Mouse (Mus musculus) cerebellum, postnatal 14 days (tissue): Measurements from ENCODE around the gene Kif5a.

ENCODE experiments used
- DNase-seq, 2 experiments: peaks; one replicate each; pipeline ENCODE4 v3.0.0; 2021; ENCODE audit warnings: mixed read lengths in 2 of 2

The Kif5a gene

DNA sequence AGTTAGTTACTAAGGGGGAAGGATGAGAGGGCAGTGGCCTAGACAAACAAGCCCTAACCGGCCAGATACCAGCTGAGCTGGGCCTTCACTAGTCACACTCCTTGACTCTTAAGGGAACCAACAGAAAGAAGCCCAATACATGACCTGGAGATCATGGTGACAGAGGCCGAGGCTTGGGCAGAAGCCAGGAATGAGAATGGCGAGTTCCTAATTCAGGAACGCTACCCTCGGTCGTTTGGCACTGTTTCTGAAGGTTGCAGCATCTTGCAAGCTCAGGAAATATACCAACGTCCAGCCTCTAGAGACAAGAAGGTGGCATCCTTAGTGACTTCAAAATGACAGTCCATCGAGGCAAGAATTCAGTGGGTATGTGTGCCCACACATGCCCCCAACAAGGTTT lies 1.2 kb upstream of the Kif5a start:
- DNase-seq = peak in 1 of 2 experiments; percentile 51

DNA sequence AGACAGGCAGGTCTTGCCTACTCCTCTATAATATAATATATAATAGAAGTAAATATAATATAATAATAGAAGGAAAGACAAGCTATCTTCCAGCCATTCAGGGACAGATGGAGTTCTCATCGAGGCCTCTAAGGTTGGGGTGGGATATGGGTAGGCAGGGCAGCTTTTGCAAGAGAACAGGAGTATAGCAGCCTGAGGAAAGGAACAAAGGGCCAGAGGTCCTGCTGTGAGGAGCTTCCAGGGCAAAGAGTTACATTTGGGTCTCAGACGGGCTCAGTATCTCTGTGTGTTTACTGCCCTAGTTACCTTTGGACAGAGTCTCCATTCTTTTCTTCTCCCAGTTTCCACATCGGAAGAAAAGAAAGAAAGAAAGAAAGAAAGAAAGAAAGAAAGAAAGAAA lies 483 bp upstream of the Kif5a start:
- DNase-seq = no peak

GRCm38 (mm10) chr10:127261706-127262547 lies 1.2 kb downstream of the Kif5a start:
- peak; percentile 52 to 55 for DNase-seq

GRCm38 (mm10) chr10:127258489-127258888 lies 4.7 kb downstream of the Kif5a start:
- no peak for DNase-seq

DNA sequence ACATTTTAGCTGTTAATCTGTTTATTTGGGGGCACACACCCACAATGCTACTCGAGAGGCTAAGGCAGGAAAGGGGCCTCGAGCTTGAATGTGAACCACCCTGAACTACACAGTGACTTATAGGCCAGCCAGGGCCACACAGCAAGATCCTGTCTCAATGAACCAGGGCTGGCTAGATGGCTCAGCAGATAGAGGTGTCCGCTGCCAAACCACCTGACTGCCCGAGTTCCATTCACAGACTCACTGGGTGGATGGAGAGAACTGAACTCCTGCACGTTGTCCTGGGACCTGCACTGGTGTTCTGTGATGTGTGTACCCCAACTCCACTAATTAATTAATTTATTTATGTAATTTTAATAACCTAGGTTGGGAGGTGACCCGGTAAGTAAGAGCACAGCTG lies 5.4 kb downstream of the Kif5a start:
- no peak for DNase-seq

DNA sequence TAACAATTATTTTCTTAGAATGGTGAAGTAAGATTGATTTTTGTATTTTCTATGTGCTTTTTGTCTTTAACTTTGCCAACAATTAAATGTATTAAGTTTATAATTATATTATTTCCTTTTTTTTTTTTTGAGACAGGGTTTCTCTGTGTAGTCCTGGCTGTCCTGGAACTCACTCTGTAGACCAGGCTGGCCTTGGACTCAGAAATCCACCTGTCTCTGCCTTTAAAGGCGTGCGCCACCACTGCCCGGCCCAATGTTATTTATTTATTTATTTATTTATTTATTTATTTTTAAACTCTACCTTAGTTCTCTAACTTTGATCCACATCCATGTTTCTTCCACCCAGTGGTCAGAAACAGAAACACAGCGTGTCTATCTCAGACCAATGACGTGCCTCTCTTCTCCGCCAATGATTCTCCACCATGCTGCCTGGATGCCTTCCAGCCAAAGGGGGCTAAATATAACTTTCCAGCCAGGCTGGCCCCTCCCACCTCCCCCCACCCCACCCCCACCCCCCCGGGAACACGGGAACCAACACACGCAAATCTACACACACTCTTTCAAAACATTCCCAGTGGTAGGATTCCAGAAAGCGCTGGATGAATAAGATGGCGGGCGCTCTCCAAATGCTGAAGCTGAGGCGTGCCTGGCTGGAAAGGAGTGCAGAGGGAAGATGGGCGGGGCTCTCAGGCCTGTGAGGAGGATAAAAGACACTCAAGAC lies 7.4 kb downstream of the Kif5a start:
- DNase-seq = peak; percentile 54 to 72

DNA sequence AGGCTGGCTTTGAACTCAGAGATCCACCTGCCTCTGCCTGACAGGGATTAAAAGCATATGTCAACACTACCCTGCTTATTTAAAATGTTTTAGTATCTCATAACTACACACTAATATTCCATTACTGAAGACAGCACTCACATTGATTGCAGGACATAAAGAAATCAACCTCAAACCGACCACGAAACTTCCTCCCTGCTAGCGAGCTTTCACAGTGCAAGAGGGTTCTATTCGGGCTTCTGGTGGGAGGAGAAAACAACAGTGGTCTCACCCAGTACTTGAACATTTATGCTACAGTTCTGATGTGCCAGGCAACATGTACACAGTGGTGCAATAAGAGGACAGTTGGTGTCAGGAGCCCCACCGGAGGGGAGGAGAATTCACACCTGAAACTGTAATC lies 12.3 kb downstream of the Kif5a start:
- DNase-seq = no peak

- DNase-seq = no peak
Observed at GRCm38 (mm10) chr10:127238241-127238824, 24.8 kb downstream of the Kif5a start.

- no peak for DNase-seq
Observed at GRCm38 (mm10) chr10:127236541-127236940, 26.6 kb downstream of the Kif5a start.

- DNase-seq = peak in 1 of 2 experiments; percentile 50
Observed at GRCm38 (mm10) chr10:127233141-127233540, 30.0 kb downstream of the Kif5a start.

DNA sequence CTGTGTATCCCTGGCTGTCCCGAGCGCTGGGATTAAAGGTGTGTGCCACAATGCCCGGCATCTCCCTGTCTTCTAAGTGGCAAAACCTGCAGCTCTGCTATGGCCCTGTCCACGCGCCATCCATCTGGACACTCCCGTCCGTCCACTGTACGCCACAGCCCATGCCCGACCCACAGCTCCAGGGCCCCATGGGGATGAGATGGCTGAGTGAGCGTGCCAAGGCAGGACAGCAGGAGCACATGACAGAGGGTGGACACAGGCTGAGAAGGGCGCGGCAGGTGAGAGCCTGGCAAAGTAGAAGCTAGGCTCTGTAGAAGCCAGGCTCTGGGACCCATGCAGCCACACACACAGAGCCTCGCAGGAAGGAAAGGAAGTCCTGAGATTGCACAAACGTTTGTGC lies 31.4 kb downstream of the Kif5a start:
- DNase-seq = no peak

DNA sequence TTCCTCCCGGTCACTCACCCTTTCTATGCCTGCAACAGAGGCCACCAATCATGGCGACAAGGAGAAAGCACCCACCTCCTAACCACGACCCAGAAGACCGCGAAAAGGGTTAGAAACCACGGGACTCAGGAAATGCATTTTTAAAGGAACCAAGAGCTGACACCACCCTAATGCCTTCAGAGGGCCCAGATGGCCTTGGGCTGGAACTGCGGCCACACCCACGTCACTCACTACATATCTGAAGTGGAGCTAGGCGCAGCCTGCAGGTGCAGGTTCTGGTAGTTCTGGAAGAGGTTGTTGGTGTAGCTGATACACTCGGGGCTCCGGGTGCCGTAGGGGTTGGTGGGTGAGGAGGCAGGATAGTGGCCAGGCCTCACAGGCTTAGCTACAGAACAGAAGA lies 32.5 kb downstream of the Kif5a start:
- DNase-seq = no peak

- peak; percentile 76 to 84 for DNase-seq
Observed at GRCm38 (mm10) chr10:127228897-127229296, 34.3 kb downstream of the Kif5a start.

- DNase-seq = no peak
Observed at GRCm38 (mm10) chr10:127227163-127227562, 36.0 kb downstream of the Kif5a start.

DNA sequence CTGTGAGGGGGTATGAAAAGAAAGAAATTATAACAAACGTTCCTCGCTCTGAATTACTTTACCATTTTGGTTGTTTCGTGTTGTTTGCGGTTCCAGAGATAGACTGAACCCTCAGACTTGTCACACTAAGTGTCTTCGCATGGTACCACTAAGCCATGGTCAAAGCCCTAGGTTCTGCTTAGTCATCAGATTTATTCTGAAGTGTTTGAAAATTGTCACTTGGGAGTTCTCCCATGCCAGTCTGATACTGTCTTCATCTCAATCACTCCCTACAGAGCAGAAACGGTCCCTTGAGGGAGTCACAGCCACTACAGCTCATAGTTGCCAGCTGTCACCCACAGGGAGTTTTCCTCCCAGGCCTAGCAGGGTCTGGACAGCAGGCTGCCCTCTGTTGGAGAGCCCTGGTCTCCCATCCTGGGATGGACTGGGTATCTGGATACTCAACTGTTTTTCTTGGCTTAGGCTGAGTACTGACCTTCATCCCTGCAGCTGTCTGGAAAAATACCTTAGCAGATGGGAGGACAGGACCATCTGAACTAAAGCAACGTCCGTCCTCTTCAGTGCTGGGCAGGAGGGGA lies 36.7 kb downstream of the Kif5a start:
- peak; percentile 33 to 51 for DNase-seq

DNA sequence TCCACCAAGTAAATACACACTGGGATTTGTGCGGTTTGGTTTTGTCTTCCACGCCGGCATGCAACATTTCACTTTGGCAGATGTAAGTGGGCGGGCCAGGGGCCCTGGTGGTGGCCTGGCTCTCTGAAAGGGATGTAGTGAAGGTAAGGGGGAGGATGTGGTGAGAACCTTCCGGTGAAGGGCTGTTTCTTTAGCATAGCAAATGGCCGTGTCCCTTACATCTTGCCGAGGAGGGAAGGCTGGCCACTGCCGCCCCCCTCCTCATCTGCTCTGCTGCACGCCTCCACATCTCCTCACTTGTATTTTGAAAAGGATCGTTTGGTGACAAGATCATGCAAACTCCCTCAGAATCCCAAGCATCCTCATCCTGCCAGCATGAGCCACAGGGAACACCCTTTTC lies 37.4 kb downstream of the Kif5a start:
- no peak for DNase-seq

- no peak for DNase-seq
Observed at GRCm38 (mm10) chr10:127225213-127225612, 37.9 kb downstream of the Kif5a start.

DNA sequence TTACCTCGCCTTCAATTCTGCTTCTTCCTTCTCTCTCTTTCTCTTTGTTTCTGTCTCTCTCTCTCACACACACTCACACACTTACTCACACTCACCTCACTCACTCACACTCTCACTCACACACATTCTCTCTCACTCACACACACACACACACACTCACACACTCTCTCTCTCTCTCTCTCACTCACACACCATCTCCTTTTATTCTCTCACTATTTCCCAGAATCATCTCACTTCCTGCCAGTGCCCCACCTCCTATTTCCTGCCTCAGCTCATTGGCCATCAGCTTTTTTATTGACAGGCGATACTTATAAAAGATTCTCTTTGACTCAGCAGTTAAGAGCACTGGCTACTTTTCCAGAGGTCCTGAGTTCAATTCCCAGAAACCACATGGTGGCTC lies 44.8 kb downstream of the Kif5a start:
- DNase-seq = no peak

DNA sequence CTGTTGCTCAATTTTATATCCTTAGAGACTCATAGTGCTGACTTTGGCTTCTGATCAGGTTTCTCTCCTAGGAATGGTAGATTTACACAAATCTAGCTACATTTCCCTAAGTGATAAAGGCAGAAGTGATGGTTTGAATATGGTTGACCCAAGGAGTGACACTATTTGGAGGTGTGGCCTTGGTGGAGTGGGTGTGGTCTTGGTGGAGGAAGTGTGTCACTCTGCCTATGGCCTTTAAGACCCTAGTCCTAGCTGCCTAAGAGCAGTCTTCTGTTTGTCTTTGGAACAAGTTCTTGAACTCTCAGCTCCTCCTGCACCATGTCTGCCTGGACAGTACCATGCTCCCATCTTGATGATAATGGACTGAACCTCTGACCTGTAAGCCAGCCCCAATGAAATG lies 46.0 kb downstream of the Kif5a start:
- no peak for DNase-seq

- peak in 1 of 2 experiments; percentile 11 for DNase-seq
Observed at GRCm38 (mm10) chr10:127216456-127216855, 46.7 kb downstream of the Kif5a start.

DNA sequence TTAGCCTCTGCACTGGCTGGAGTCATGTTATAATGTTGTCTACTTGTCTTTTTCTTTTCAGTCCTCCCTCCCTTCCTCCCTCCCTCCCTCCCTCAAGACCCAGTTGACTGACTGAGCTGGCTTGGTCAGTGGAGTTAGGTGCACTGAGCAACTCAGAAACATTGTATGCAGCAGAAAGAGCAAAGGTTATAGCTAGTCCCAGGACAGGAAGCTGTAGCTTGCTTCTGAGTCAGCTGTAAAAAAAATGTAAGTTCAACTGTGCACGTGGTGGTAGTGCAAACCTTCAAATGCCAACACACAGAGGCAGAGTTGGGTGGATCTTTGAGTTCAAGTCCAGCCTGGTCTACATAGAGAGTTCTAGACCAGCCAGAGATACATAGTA lies 48.7 kb downstream of the Kif5a start:
- DNase-seq = no peak

DNA sequence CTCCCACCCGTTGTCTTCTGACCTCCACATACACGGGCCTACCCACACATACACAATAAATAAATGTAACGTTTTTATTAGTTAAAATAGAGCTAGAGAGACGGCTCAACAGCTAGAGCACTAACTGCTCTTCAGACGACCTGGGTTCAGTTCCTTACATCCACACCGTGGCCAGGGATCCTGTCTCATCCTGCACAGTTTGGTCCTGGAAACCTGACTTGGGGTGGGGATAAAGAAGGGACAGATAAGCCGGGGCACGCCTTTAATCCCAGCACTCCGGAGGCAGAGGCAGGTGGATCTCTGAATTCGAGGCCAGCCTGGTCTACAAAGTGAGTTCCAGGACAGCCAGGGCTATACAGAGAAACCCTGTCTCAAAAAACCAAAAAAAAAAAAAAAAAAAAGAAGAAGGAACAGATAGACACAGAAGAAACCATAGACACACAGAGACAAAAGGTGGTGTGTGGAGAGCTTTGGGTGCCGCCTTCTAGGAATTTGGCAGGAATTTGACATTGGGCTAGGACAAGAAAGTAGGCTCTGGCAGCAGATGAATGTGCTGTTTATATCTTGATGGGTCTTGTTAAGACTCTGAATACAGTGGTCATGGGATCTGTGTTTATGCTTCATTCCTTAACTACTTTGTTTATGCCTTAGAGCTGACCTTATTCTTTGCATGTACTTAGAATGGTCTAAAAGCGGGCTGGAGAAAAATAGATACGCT lies 49.3 kb downstream of the Kif5a start:
- DNase-seq = no peak

DNA sequence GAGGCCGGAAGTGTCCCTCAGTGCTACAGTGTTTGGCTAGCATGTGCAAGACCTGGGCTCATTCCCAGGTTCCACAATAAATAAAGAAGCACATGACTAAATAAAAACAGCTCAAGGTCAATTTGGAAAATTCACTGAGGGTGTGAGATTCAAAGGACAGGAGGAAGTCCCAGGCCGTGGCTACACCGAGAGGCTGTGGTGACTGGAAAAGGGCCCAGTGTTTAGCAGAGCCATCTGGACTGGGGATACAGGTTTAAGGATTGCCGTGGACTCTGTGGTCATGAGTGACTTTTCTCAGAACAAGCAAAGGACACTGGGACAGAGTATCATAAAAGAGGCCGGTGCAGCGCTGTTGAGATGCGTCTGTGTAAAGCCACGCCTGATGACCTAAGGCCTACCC lies 49.9 kb downstream of the Kif5a start:
- no peak for DNase-seq
